Mouse (Mus musculus): ENCODE measurements around the gene Xlr5b.
"Not testable (repeated sequence)": the region's sequence is repeated elsewhere in the genome, so short reads cannot be mapped to it uniquely, and the experiment has no call there.

Xlr5b gene

GRCm38 (mm10) chrX:73148496-73148895 lies at the start of gene Xlr5b:
Xlr5b (plus strand) TSS chrX:73148796.
- DNase-seq: not testable (repeated sequence)

GRCm38 (mm10) chrX:73116747-73117146 lies 31.8 kb upstream of the Xlr5b start, which contains the start of gene Gm14685:
Gm14685 (plus strand) TSS chrX:73117047.
- DNase-seq: not testable (repeated sequence)

- not testable (repeated sequence) for DNase-seq
Observed at GRCm38 (mm10) chrX:73122859-73123829, 25.5 kb upstream of the Xlr5b start.

- not testable (repeated sequence) for DNase-seq
Observed at GRCm38 (mm10) chrX:73143218-73143618, 5.4 kb upstream of the Xlr5b start.

- DNase-seq: not testable (repeated sequence)
Observed at GRCm38 (mm10) chrX:73149350-73149749, 754 bp downstream of the Xlr5b start, which contains the start of gene DXBay18. DXBay18 (minus strand) TSS chrX:73149450.

- not testable (repeated sequence) for DNase-seq
Observed at GRCm38 (mm10) chrX:73176889-73177288, 28.3 kb downstream of the Xlr5b start, which contains the start of gene Spin2d. Spin2d (minus strand) TSS chrX:73176989.

GRCm38 (mm10) chrX:73191934-73192333 lies 43.3 kb downstream of the Xlr5b start, which contains the start of gene Xlr3b:
Xlr3b (plus strand) TSS chrX:73192207.
- peak; percentile 1 for DNase-seq

All from cerebellum, adult 9-10 months (tissue).